Mouse (Mus musculus) kidney, embryonic 14.5 days (tissue): Measurements from ENCODE around the gene Mybpc1. TPM values are rescaled to one million over a fixed set of nuclear protein-coding genes. Genes with fewer than 3 reads are reported as not detected.

ENCODE experiments used
- ATAC-seq: fragments of 200-750 bp; cut with Nextera tagmentation; 2 replicates; pipeline ENCODE4 v1.8.0; 2017; ENCODE audit warnings: moderate number of reproducible peaks, mild to moderate bottlenecking, moderate TSS enrichment, moderate library complexity; ENCODE audit not compliant: low FRiP score, low TSS enrichment
- H3K27ac ChIP-seq: fragments of 300-500 bp; sonication (generic); 2 replicates; pipeline ENCODE4 v1.5.1; 2014; ENCODE audit warnings: low read depth, mild to moderate bottlenecking, low read length, moderate library complexity, mixed read lengths
- H3K27me3 ChIP-seq: fragments of 300-500 bp; sonication (generic); 2 replicates; pipeline ENCODE4 v1.6.1; 2014; ENCODE audit warnings: mild to moderate bottlenecking, low read length; ENCODE audit not compliant: control insufficient read depth, insufficient read depth
- H3K36me3 ChIP-seq: fragments of 300-500 bp; sonication (generic); 2 replicates; pipeline ENCODE4 v1.6.1; 2014; ENCODE audit warnings: low read length, mixed read lengths; ENCODE audit not compliant: control insufficient read depth, insufficient read depth
- H3K4me1 ChIP-seq: fragments of 300-500 bp; sonication (generic); 2 replicates; pipeline ENCODE4 v1.6.1; 2014; ENCODE audit warnings: low read length, mixed read lengths; ENCODE audit not compliant: control insufficient read depth, insufficient read depth
- H3K4me2 ChIP-seq: fragments of 300-500 bp; sonication (generic); replicated peaks from 2 replicates; pipeline ENCODE4 v1.6.1; 2014; ENCODE audit warnings: low read depth, mild to moderate bottlenecking, low read length
- H3K4me3 ChIP-seq: fragments of 300-500 bp; sonication (generic); 2 replicates; pipeline ENCODE4 v1.5.1; 2014; ENCODE audit warnings: mild to moderate bottlenecking, low read length
- H3K9ac ChIP-seq: fragments of 300-500 bp; sonication (generic); 2 replicates; pipeline ENCODE4 v1.6.1; 2014; ENCODE audit warnings: low read depth, mild to moderate bottlenecking, low read length, moderate library complexity
- H3K9me3 ChIP-seq: fragments of 300-500 bp; sonication (generic); 2 replicates; pipeline ENCODE4 v1.6.1; 2016; ENCODE audit warnings: low read length; ENCODE audit not compliant: control insufficient read depth
- WGBS: fragments of 180-500 bp; shearing (Covaris S2); extraction: QIAGEN DNeasy Blood & Tissue Kit; methylation state at CpG from one replicate; pipeline ENCODE4 v1.1.7; 2014; 5-methylcytosine and 5-hydroxymethylcytosine counted together
- polyA plus RNA-seq: library from polyadenylated mRNA; unstranded; fragments of >200 nt; fragmentation: Nextera tagmentation; extraction: Ambion mirVana; gene quantifications from 2 replicates; pipeline ENCODE4 v1.2.1, GENCODE M21; 2014

The Mybpc1 gene
- polyA plus RNA-seq, 1 experiment from 2014 or later, result 1.5 TPM

- Histone ChIP-seq H3K9me3 (no peaks in the 10 kb centered on the region), H3K4me1 (no peaks in the 10 kb centered on the region), H3K36me3 (no peaks in the 10 kb centered on the region), H3K27ac (no peak overlapping the region), H3K4me2 (no peak overlapping the region), H3K9ac (no peak overlapping the region), H3K27me3 (no peaks in the 10 kb centered on the region), H3K4me3 (no peak overlapping the region)
- 65% methylated on average over 4 of the region's 4 CpGs for WGBS
- no peak for ATAC-seq
Observed at GRCm38 (mm10) chr10:88578651-88579050, 26.3 kb downstream of the Mybpc1 start.

DNA sequence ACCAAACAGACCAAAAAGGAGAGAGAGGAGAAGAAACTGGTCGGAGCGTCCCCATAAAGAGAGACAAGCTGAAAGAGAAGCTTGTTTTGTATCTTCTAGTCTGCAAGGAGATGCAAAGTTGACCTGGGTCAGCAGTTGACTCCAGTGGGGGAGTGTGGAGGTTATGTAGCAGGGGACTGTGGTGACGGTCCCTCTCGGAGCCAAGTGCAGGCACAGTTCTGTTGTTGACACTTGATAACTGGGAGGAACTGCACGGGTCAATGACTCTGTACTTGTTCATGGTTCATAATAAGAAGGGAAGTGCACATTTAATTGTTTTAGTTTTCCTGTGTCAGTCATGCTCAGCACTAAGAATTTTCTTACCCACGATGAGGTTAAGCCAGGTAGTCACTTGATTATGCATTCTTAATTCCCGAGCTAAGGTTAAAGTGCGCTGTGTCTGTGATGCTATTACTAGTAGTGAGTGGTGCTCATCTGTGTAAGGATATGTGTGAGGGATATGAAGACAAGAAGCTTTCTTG, 30.8 kb downstream of the Mybpc1 start:
- peak; percentile 66; the same call in 1 of the 2 replicates for ATAC-seq
- Histone ChIP-seq H3K9ac (no peak overlapping the region), H3K36me3 (no peaks in the 10 kb centered on the region), H3K27me3 (no peaks in the 10 kb centered on the region), H3K4me3 (no peak overlapping the region), H3K9me3 (no peaks in the 10 kb centered on the region), H3K27ac (no peak overlapping the region), H3K4me1 (no peaks in the 10 kb centered on the region), H3K4me2 (no peak overlapping the region)
- 37% methylated on average over 8 of the region's 8 CpGs for WGBS

DNA sequence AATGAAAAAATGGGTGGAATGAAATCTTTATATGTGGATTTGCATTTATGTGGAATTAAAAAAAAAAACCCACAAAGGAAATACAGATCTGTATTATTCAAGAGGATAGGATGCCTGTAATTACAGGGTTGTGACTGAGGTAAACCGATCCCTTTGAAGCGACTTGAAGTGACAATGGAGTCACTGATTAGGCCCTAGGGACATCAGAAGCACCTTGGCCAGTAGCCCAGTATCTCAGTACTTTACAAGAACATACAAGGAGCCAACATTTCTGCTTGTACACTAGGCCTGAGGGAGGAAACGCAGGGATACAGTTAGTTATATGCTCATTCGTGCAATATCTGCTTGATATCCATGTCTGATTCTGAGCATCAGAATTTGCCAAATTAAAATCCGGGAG, 32.8 kb downstream of the Mybpc1 start:
- WGBS, result 84% methylated on average over 5 of the region's 5 CpGs
- Histone ChIP-seq H3K4me2 (no peak overlapping the region), H3K4me3 (no peak overlapping the region), H3K9ac (no peak overlapping the region), H3K27me3 (no peaks in the 10 kb centered on the region), H3K4me1 (no peaks in the 10 kb centered on the region), H3K9me3 (no peaks in the 10 kb centered on the region), H3K36me3 (no peaks in the 10 kb centered on the region), H3K27ac (no peak overlapping the region)
- ATAC-seq, result no peak

DNA sequence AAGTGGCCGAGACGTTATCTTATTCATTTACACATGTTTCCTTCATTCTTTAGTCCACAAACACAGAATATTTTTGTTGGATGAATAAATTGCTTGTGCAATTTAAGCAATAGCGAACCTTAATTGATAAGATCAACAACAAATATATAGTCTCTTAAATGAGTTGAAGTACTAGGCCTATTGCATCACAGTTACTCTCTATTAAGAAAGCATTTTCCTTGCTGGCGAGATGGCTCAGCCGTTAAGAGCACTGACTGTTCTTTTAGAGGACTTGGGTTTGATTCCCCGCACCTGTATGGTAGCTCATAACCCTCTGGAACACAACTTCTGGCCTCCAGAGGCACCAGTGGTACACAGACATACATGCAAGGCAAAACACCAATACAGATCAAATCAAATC, 47.9 kb downstream of the Mybpc1 start:
- Histone ChIP-seq H3K9ac (no peak overlapping the region), H3K27me3 (no peaks in the 10 kb centered on the region), H3K36me3 (no peaks in the 10 kb centered on the region), H3K4me1 (no peaks in the 10 kb centered on the region), H3K27ac (no peak overlapping the region), H3K9me3 (no peaks in the 10 kb centered on the region; the same call in 1 of the 2 replicates), H3K4me3 (no peak overlapping the region), H3K4me2 (no peak overlapping the region)
- ATAC-seq, result no peak
- 90% methylated on average over 6 of the region's 6 CpGs for WGBS

DNA sequence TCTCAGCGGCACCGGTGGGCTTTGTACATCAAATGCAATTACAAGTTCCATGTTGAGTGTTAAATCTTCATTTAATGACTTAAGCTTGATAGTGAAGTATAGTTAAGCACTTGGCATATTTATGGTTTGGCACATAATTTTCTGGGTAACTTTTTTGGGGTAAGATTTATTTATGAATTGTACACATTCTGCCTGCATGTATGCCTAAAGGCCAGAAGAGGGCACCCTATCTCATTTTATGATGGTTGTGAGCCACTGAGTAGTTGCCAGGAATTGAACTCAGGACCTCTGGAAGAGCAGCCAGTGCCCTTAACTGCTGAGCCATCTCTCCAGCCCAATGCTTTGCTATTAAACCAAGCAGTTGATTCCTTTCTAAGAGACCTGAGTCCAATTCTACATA, 52.2 kb downstream of the Mybpc1 start:
- WGBS, result 92% methylated on average over 2 of the region's 2 CpGs
- no peak overlapping the region for H3K4me2 ChIP-seq
- no peak overlapping the region for H3K4me3 ChIP-seq
- H3K9me3 ChIP-seq, result no peaks in the 10 kb centered on the region
- H3K4me1 ChIP-seq, result no peaks in the 10 kb centered on the region
- H3K9ac ChIP-seq, result no peak overlapping the region
- no peak for ATAC-seq
- H3K27ac ChIP-seq, result no peak overlapping the region
- no peaks in the 10 kb centered on the region for H3K36me3 ChIP-seq
- no peaks in the 10 kb centered on the region for H3K27me3 ChIP-seq

DNA sequence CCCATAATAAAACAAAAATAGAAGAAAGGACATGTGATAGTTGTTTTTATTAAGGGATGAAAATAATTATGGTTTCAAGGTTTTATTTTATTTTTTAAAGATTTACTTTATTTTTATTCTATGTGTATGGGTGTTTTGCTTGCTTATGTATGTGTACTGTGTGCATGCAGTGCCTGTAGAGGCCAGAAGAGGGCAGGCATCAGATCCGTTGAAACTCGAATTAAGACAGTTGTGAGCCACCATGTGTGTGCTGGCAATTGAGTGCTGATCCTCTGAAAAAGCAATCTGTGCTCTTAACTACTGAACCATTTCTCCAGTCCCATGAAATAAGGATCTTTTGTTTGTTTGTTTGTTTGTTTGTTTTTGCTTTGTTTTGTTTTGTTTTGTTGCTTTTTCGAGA, 54.7 kb downstream of the Mybpc1 start:
- H3K4me3 ChIP-seq, result no peak overlapping the region
- H3K9ac ChIP-seq, result no peak overlapping the region
- H3K27me3 ChIP-seq, result no peaks in the 10 kb centered on the region
- no peak for ATAC-seq
- no peak overlapping the region for H3K27ac ChIP-seq
- no peak overlapping the region for H3K4me2 ChIP-seq
- no peaks in the 10 kb centered on the region for H3K9me3 ChIP-seq
- H3K36me3 ChIP-seq, result no peaks in the 10 kb centered on the region
- 82% methylated on average over 3 of the region's 3 CpGs for WGBS
- no peaks in the 10 kb centered on the region for H3K4me1 ChIP-seq

DNA sequence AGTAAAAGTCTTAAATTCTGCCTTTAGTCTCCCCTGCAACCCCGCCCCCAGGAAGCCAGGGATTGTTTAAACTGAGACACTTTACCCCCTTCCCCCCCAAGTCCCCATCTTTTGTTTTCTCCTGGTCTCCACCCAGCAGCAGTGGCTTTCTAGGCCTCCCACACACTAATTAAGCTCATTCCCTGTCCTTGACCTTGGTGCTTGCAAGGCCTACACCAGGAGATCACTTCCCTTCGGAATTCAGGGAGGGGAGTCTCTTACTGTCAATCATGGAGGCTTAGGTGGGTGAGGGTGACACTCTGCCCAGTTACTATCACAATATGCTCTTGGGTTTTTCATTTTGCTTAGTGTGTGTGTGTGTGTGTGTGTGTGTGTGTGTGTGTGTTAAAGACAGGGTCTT, 57.3 kb downstream of the Mybpc1 start:
- no peak overlapping the region for H3K4me3 ChIP-seq
- no peak overlapping the region for H3K4me2 ChIP-seq
- no peaks in the 10 kb centered on the region for H3K4me1 ChIP-seq
- H3K36me3 ChIP-seq, result no peaks in the 10 kb centered on the region
- 0 out of 2 replicates have a peak, but pooled peaks cover 2% of the 10 kb centered on the region for H3K9me3 ChIP-seq
- 24% methylated on average over 2 of the region's 2 CpGs for WGBS
- no peak overlapping the region for H3K9ac ChIP-seq
- no peak overlapping the region for H3K27ac ChIP-seq
- no peaks in the 10 kb centered on the region for H3K27me3 ChIP-seq
- ATAC-seq, result peak; percentile 85; the same call in 1 of the 2 replicates

DNA sequence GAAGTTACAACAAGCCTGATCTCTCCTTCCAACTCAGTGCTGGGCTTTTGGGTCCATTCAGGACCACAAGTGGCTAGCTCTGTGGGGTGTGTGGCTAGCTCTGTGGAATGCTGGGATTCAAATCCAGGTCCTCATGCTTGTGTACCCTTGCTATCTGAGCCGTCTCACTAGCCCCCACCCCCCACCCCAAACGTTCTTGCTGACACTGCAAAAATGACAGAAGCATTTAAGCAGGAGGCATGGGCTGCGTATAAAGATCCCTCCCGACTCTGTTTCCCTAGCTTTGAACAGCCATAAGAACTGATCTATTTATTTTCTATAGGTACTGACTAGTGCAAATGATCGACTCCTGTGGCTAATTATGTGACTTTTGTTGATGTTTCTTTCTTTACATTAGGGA, 74.3 kb downstream of the Mybpc1 start:
- Histone ChIP-seq H3K27ac (no peak overlapping the region), H3K4me2 (no peak overlapping the region), H3K27me3 (no peaks in the 10 kb centered on the region), H3K9me3 (no peaks in the 10 kb centered on the region), H3K4me3 (no peak overlapping the region), H3K9ac (no peak overlapping the region), H3K36me3 (no peaks in the 10 kb centered on the region), H3K4me1 (no peaks in the 10 kb centered on the region)
- no peak for ATAC-seq
- WGBS, result 76% methylated on average over 5 of the region's 5 CpGs

- no peak overlapping the region for H3K4me2 ChIP-seq
- no peak for ATAC-seq
- WGBS, result 88% methylated on average over 2 of the region's 2 CpGs
Observed at GRCm38 (mm10) chr10:88524016-88524415, 80.9 kb downstream of the Mybpc1 start.

More at GRCm38 (mm10) chr10:88524016-88524415, 80.9 kb downstream of the Mybpc1 start:
- H3K27ac ChIP-seq, result no peak overlapping the region
- H3K9ac ChIP-seq, result no peak overlapping the region
- H3K9me3 ChIP-seq, result no peaks in the 10 kb centered on the region
- H3K4me3 ChIP-seq, result no peak overlapping the region
- no peaks in the 10 kb centered on the region for H3K36me3 ChIP-seq
- no peaks in the 10 kb centered on the region for H3K4me1 ChIP-seq
- no peaks in the 10 kb centered on the region for H3K27me3 ChIP-seq
